Mouse (Mus musculus) myocyte (in vitro differentiated cells): Measurements from ENCODE around the gene Pold2.

Experiments
- CEBPB ChIP-seq: IDR thresholded peaks from 2 replicates; pipeline ENCODE4 v1.6.1; 2011; ENCODE audit warnings: mild to moderate bottlenecking, moderate library complexity; ENCODE audit not compliant: poor library complexity, insufficient read depth, severe bottlenecking
- E2F4 ChIP-seq: IDR thresholded peaks from one replicate; pipeline ENCODE4 v1.6.1; 2011; ENCODE audit warnings: mild to moderate bottlenecking, control low read depth, moderate library complexity; ENCODE audit not compliant: insufficient read depth
- MAX ChIP-seq: IDR thresholded peaks from one replicate; pipeline ENCODE4 v1.6.1; 2011; ENCODE audit warnings: low read depth, mild to moderate bottlenecking, control low read depth
- MYOD1 ChIP-seq, 3 experiments: IDR thresholded peaks; one replicate each; pipeline ENCODE4 v1.6.1; 2011; ENCODE audit warnings: control low read depth in 2 of 3, low read depth in 2 of 3, mild to moderate bottlenecking in 2 of 3, moderate library complexity in 1 of 3; ENCODE audit not compliant: insufficient read length in 2 of 3, control insufficient read depth in 1 of 3
- MYOG ChIP-seq, 3 experiments: IDR thresholded peaks; one replicate each; pipeline ENCODE4 v1.6.1; 2011; ENCODE audit warnings: control low read depth in 2 of 3, low read depth in 2 of 3, mild to moderate bottlenecking in 2 of 3; ENCODE audit not compliant: insufficient read length in 2 of 3, control insufficient read depth in 1 of 3, insufficient read depth in 1 of 3
- POLR2A ChIP-seq: IDR thresholded peaks from one replicate; pipeline ENCODE4 v1.6.1; 2011; ENCODE audit warnings: low read depth, mild to moderate bottlenecking, control low read depth, moderate library complexity; ENCODE audit not compliant: insufficient read length
- POLR2AphosphoS2 ChIP-seq: IDR thresholded peaks from one replicate; pipeline ENCODE4 v1.6.1; 2011; ENCODE audit warnings: low read depth, control low read depth; ENCODE audit not compliant: insufficient read length
- SRF ChIP-seq: IDR thresholded peaks from one replicate; pipeline ENCODE4 v1.6.1; 2011; ENCODE audit warnings: low read depth; ENCODE audit not compliant: control insufficient read depth, insufficient read length
- TCF12 ChIP-seq: IDR thresholded peaks from one replicate; pipeline ENCODE4 v1.6.1; 2011; ENCODE audit warnings: mild to moderate bottlenecking, control low read depth; ENCODE audit not compliant: poor library complexity, insufficient read depth, severe bottlenecking
- USF1 ChIP-seq: IDR thresholded peaks from one replicate; pipeline ENCODE4 v1.6.1; 2011; ENCODE audit warnings: low read depth, mild to moderate bottlenecking, control low read depth, moderate library complexity

DNA sequence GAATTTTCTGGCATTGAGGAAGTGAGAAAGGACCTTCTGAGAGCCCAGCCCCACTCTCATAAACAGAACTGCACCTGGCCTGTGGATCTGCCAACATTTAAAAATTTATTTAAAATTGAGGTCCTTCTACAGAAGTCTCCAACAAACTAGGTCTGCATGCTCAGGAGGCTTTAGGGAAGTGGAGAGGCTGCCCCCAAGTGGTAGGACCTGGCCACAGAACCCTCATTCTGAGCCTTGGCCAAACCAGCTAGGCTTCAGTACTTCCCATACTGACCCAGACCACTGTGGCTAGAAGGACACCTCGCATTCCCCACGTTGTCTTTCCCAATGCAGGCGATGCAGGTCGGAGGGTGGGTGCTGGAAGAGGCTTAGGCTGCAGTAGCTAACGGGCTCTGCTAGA, 34.5 kb upstream of the Pold2 start:
- TF ChIP-seq E2F4 (no peak), POLR2A (no peak), SRF (no peak), TCF12 (no peak), POLR2AphosphoS2 (no peak), MYOD1 (IDR thresholded peaks at IDR 0.05; ENCODE audit: control insufficient read depth in 1 of 3, insufficient read length in 2 of 3, low read depth in 2 of 3) (no peak), MAX (no peak), MYOG (IDR thresholded peaks at IDR 0.05; ENCODE audit: control insufficient read depth in 1 of 3, insufficient read depth in 1 of 3, insufficient read length in 2 of 3, low read depth in 2 of 3) (no peak), USF1 (no peak), CEBPB (no peak)
